Comparison of ENCODE assay signal across 8 mouse cellular contexts in genomic region chr4:133009131-133009530, GRCm38 (mm10). TPM values are rescaled to one million over a fixed set of nuclear protein-coding genes. Genes with fewer than 3 reads are reported as not detected.
DNase-seq lines count a peak whose midpoint lies in the region; ATAC-seq and TF ChIP-seq lines count a peak whose summit lies in the region.

No protein-coding gene starts in this region.

- no peak for TF ChIP-seq POLR2A in bone marrow, adult 2 months (IDR thresholded peaks at IDR 0.05; ENCODE audit: borderline replicate concordance, control insufficient read depth, low read depth, low read length)

- H3K4me2 ChIP-seq in neural tube, embryonic 11.5 days (ENCODE audit: low read depth), result no peak overlapping the region

- intact Hi-C loops in heart, postnatal 25 days (cut with DNase I), result loop anchor here (1.0 to 10.0 kb wide), 2 partner anchors 292 to 436 kb away; no protein-coding TSS in a partner anchor
- intact Hi-C loops in heart, postnatal 10 days (cut with DNase I), result loop anchor here (1.0 to 2.0 kb wide), 4 partner anchors 204 to 292 kb away; partner anchors contain the start of genes Cd164l2 and Gpr3

- H3K4me3 ChIP-seq in bone marrow, adult 2 months (replicated peaks; ENCODE audit: control insufficient read depth, low read depth, low read length), result no peak overlapping the region
- no peak overlapping the region for H3K4me3 ChIP-seq in neural tube, embryonic 11.5 days (ENCODE audit: low read depth, low read length)

- no peak overlapping the region for H3K9ac ChIP-seq in neural tube, embryonic 11.5 days (ENCODE audit: low read length)

- no peaks in the 10 kb centered on the region for H3K9me3 ChIP-seq in neural tube, embryonic 11.5 days (ENCODE audit: control insufficient read depth, low read length)

- no peaks in the 10 kb centered on the region; the same call in 1 of the 2 replicates for H3K4me1 ChIP-seq in bone marrow, adult 2 months (ENCODE audit: control insufficient read depth, insufficient read depth, low read length)
- H3K4me1 ChIP-seq in neural tube, embryonic 11.5 days (ENCODE audit: control insufficient read depth, insufficient read depth, low read length), result peaks cover 17% of the 10 kb centered on the region

- no peak for ATAC-seq in neural tube, embryonic 11.5 days (ENCODE audit: insufficient read depth, low FRiP score, low TSS enrichment)
- no peak for ATAC-seq in monocyte, adult 5-6 weeks (replicated peaks; ENCODE audit: insufficient number of reproducible peaks, low FRiP score, low TSS enrichment, poor library complexity, severe bottlenecking)

- 2% methylated on average over 4 of the region's 4 CpGs for whole genome bisulfite sequencing in bone marrow, adult 2 months
- WGBS in neural tube, embryonic 11.5 days, result under 1% methylated on average over 4 of the region's 4 CpGs

- no peak overlapping the region for H3K27ac ChIP-seq in bone marrow, adult 2 months (ENCODE audit: control insufficient read depth, insufficient read depth, low read depth, low read length, poor library complexity)
- H3K27ac ChIP-seq in neural tube, embryonic 11.5 days (ENCODE audit: low read depth, low read length), result no peak overlapping the region

- DNase-seq in heart, adult 18-20 months, result peak; percentile 68 to 89
- DNase-seq in heart, postnatal 25 days (ENCODE audit: low spot score), result no peak
- peak; percentile 53 to 79 for DNase-seq in right cerebral cortex, adult 2 months (ENCODE audit: low spot score in 2 of 2)
- no peak for DNase-seq in right cerebral cortex, postnatal 25 days
- DNase-seq in heart, postnatal 10 days, result peak; percentile 70 to 83
- peak; percentile 60 for DNase-seq in neural tube, embryonic 11.5 days (ENCODE audit: low spot score)

- TF ChIP-seq CTCF in bone marrow, adult 2 months (IDR thresholded peaks at IDR 0.05; ENCODE audit: control insufficient read depth, insufficient read depth, low read length), result peak; percentile 76

- H3K27me3 ChIP-seq in neural tube, embryonic 11.5 days (ENCODE audit: control insufficient read depth, insufficient read depth, low read length), result peaks cover 13% of the 10 kb centered on the region

- no peaks in the 10 kb centered on the region for H3K36me3 ChIP-seq in neural tube, embryonic 11.5 days (ENCODE audit: control insufficient read depth, insufficient read depth, low read length)

RNA-seq across cellular contexts. Expression of gene Ahdc1, which starts 1.9 kb away (rescaled TPM):
- total RNA-seq in heart, adult 18-20 months (2021), result 10 to 100 TPM; 36.3 to 38.5 TPM
- 10 to 100 TPM; 43.2 to 50.4 TPM for total RNA-seq in heart, postnatal 25 days (2021)
- 20.1 and 21.7 TPM in 2 replicates for polyA plus RNA-seq in bone marrow, adult 2 months (2011; ENCODE audit: insufficient read depth, insufficient read length, low replicate concordance, missing spikeins)
- total RNA-seq in heart, postnatal 10 days (2021), result 10 to 100 TPM; 54.0 to 63.0 TPM
- polyA plus RNA-seq in neural tube, embryonic 11.5 days (2014; fragmentation: Nextera tagmentation; extraction: Ambion mirVana), result 6.1 and 7.2 TPM in 2 replicates
- total RNA-seq in monocyte, adult 5-6 weeks (2017), result 2.8 to 13.7 TPM (median 3.3 TPM) in 3 replicates

RNA-seq across cellular contexts. Expression of gene Fgr, which starts 35.2 kb away (rescaled TPM):
- total RNA-seq in heart, adult 18-20 months (2021), result under 1 TPM; 0.57 to 0.69 TPM
- total RNA-seq in heart, postnatal 25 days (2021), result under 1 TPM; 0.26 to 0.39 TPM
- polyA plus RNA-seq in bone marrow, adult 2 months (2011; ENCODE audit: insufficient read depth, insufficient read length, low replicate concordance, missing spikeins), result 16.1 and 53.3 TPM in 2 replicates
- total RNA-seq in heart, postnatal 10 days (2021), result under 1 TPM; 0.19 to 0.40 TPM
- polyA plus RNA-seq in neural tube, embryonic 11.5 days (2014; fragmentation: Nextera tagmentation; extraction: Ambion mirVana), result 0.09 and 0.24 TPM in 2 replicates
- total RNA-seq in monocyte, adult 5-6 weeks (2017), result 266 TPM in 3 replicates

Comparison
In these comparisons a context has a peak if more than half of its experiments do, and no peak if none do; other contexts are left out.
1. DNase-seq: peak in heart, adult 18-20 months (2 of 2), right cerebral cortex, adult 2 months (2 of 2), heart, postnatal 10 days (2 of 2) and neural tube, embryonic 11.5 days (single experiment); none in heart, postnatal 25 days (single experiment) and right cerebral cortex, postnatal 25 days (single experiment).
2. RNA of gene Fgr, which starts 35.2 kb away (total RNA-seq): 266 TPM in monocyte, adult 5-6 weeks; 0.57 to 0.69 TPM in heart, adult 18-20 months, 0.19 to 0.40 TPM in heart, postnatal 10 days and 0.26 to 0.39 TPM in heart, postnatal 25 days; every median in the first group is over 100 times any median in the second.